Mouse (Mus musculus) cerebellum, postnatal 10 days (tissue): ENCODE measurements around the gene Mylk4.

Experiments
- DNase-seq, 2 experiments: peaks; one replicate each; pipeline ENCODE4 v3.0.0; 2021; ENCODE audit warnings: mixed read lengths in 2 of 2

Mylk4 gene

GRCm38 (mm10) chr13:32795166-32795565 is 11.4 kb upstream of the Mylk4 start:
- DNase-seq = no peak

GRCm38 (mm10) chr13:32794619-32795018 is 10.9 kb upstream of the Mylk4 start:
- DNase-seq = peak; percentile 26 to 55

- no peak for DNase-seq
Observed at GRCm38 (mm10) chr13:32789781-32790180, 6.0 kb upstream of the Mylk4 start.

- no peak for DNase-seq
Observed at GRCm38 (mm10) chr13:32787584-32787983, 3.8 kb upstream of the Mylk4 start.

GRCm38 (mm10) chr13:32783055-32783454 is 699 bp downstream of the Mylk4 start:
- no peak for DNase-seq

DNA sequence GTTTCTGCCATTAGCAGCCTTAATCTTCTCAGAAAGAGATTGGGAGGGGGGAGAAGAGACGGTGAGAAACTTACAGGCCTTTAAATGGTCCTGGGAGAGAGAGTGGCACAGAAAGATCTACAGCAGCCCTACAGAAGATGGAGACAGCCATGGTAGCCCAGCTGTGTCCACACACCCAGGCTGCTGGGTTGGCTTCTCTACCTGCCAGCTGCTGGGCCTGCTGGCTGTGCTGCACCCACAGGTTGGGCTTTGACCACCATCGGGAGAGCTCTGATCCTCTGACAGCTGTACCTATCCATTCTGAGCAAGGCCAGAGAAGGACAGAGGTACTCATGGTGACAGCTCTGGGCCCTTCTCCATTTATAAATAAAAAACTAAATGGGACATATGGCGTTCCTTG is 4.9 kb downstream of the Mylk4 start:
- no peak for DNase-seq

- DNase-seq = no peak
Observed at GRCm38 (mm10) chr13:32776350-32776749, 7.4 kb downstream of the Mylk4 start.

- DNase-seq = peak; percentile 16 to 17
Observed at GRCm38 (mm10) chr13:32775889-32776288, 7.9 kb downstream of the Mylk4 start.

- no peak for DNase-seq
Observed at GRCm38 (mm10) chr13:32769960-32770359, 13.8 kb downstream of the Mylk4 start.

- peak; percentile 53 to 73 for DNase-seq
Observed at GRCm38 (mm10) chr13:32768104-32768503, 15.7 kb downstream of the Mylk4 start.

DNA sequence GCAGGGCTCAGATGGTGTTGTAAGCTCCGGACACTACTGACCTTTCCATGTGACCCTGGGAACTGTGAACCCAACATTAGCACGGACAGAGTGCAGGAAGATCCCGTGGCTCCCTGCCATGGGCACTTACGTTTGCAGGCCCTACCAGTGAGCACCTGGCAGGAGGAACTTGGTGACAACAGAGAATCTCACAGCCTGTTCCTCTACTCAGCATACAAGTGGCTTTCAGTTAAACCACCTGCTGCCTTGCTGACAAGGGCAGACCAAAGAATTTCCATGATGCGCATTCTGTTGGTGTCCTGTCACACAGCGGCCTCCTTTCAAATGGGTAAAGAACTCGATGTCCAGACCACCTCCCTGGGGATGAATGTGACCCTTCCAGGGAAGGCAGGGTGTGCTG is 19.3 kb downstream of the Mylk4 start:
- DNase-seq = peak in 1 of 2 experiments; percentile 7

- no peak for DNase-seq
Observed at GRCm38 (mm10) chr13:32763141-32763540, 20.6 kb downstream of the Mylk4 start.

GRCm38 (mm10) chr13:32760795-32761194 is 23.0 kb downstream of the Mylk4 start:
- no peak for DNase-seq

- DNase-seq = peak in 1 of 2 experiments; percentile 8
Observed at GRCm38 (mm10) chr13:32759036-32759435, 24.7 kb downstream of the Mylk4 start.

- DNase-seq = no peak
Observed at GRCm38 (mm10) chr13:32752066-32752657, 31.6 kb downstream of the Mylk4 start.

- no peak for DNase-seq
Observed at GRCm38 (mm10) chr13:32750507-32750906, 33.2 kb downstream of the Mylk4 start.

DNA sequence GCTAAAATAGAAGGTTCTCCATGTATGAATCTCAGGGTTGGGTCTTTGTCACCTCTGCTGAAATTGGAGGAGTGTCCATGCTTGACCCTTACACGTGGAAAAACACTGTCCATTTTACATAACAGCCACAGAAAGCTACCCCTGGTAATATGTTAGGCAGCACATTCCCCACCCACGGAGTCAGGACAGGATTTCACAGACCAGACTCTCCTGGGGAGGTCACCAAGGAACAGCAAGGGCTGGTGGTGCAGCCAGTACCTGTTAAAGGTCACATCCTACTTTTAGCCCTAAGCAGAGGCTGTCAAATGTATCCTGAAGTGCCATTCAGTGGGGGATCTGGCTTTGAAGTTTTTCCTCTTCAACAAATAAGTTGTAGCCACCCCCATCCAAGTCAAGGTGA is 35.3 kb downstream of the Mylk4 start:
- no peak for DNase-seq

GRCm38 (mm10) chr13:32741161-32741560 is 42.6 kb downstream of the Mylk4 start:
- DNase-seq = no peak

GRCm38 (mm10) chr13:32731283-32731682 is 52.5 kb downstream of the Mylk4 start:
- peak in 1 of 2 experiments; percentile 21 for DNase-seq

- DNase-seq = no peak
Observed at GRCm38 (mm10) chr13:32724606-32725005, 59.1 kb downstream of the Mylk4 start.

DNA sequence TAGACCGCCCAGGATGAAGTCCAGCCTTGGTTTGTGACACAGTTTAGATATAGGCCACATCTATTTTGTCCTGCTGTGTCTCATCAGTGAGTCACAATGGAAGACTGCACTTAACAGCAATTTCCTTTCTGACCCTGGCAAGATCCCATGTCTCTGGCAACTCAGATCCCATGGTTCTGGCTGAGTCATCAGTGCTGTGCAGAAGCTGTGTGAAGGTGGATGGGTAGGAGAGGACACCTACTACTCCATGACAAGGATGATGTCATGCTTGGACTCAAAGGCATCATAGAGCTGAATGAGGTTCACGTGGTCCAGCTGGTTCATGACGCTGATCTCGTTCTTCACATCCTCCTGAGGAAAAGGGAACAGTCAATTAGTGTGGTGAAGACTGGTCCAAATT is 62.0 kb downstream of the Mylk4 start:
- DNase-seq = no peak

DNA sequence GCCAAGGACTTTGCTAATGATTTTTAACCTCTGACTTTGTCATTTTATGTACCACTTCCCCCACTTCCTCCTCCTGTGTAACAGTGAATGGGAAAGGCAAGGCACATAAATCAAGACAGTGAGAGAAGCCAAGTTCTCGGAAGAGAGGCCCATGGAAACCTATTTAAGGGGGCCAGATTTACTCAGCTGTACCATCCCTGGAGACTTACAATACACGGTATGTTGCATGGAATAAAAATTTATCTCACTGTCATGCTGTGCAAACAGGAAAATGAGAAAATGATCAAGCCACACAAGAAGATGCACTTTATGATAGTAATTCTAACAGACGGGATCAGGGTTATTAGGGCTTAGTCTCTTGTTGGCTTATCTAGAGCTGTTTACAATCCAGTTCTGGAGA is 64.5 kb downstream of the Mylk4 start:
- no peak for DNase-seq

DNA sequence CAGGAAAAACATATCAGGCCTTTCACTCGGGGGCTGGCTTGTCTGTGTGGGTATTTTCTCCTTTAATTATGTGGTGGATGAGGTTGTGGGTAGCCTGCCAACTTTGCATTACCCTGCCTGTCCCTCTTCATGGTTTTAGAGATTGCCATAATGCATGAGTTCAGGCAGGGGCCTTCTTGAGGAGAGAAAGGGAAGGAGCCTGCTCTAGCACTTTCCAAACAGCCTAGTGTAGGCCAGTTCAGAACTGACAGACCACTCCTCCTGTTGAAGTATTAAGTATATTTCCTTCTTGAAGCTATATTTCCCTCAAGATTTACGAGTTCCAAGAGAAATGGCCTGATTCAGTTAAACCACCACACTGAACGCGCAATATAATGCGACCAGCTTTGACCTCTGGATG is 66.0 kb downstream of the Mylk4 start:
- DNase-seq = no peak

GRCm38 (mm10) chr13:32712568-32712967 is 71.2 kb downstream of the Mylk4 start:
- DNase-seq = no peak

DNA sequence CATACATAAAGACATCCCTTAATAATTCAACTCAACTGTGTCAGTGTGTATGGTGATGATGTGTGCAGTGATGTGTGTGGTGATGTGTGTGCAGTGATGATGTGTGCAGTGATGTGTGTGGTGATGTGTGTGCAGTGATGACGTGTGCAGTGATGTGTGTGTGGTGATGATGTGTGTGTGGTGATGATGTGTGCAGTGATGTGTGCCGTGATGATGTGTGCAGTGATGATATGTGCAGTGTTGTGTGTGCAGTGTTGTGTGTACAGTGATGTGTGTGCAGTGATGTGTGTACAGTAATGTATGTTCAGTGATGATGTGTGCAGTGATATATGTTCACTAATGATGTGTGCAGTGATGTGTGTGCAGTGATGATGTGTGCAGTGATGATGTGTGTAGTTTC is 75.9 kb downstream of the Mylk4 start:
- DNase-seq = no peak
